Mouse (Mus musculus): ENCODE data around the gene Irak1. TPM values are rescaled to one million over a fixed set of nuclear protein-coding genes. Genes with fewer than 3 reads are reported as not detected.

The Irak1 gene
- polyA plus RNA-seq (2015; fragmentation: Nextera tagmentation; extraction: Ambion mirVana): 38.9 and 39.4 TPM in 2 replicates

GRCm38 (mm10) chrX:74023188-74024049 lies at the start of gene Irak1:
Gene Irak1 (minus strand): TSS chrX:74023918.
- peak within 1 kb of the TSS; percentile 75 for H3K27ac ChIP-seq
- no peaks in the 10 kb centered on the region for H3K27me3 ChIP-seq
- H3K36me3 ChIP-seq (ENCODE audit: poor library complexity, severe bottlenecking): peaks cover 13% of the 10 kb centered on the region; the same call in 1 of the 2 replicates
- WGBS: 19% methylated on average over 71 of the region's 72 CpGs
- H3K4me3 ChIP-seq: peak within 1 kb of the TSS; percentile 54
- peak within 1 kb of the TSS; percentile 63 for H3K4me2 ChIP-seq
- peaks cover 9% of the 10 kb centered on the region for H3K4me1 ChIP-seq
- H3K9me3 ChIP-seq (replicated peaks): no peaks in the 10 kb centered on the region
- peak; percentile 89 for ATAC-seq
- peak within 1 kb of the TSS; percentile 86 for H3K9ac ChIP-seq

- no peaks in the 10 kb centered on the region for H3K4me1 ChIP-seq
- H3K27ac ChIP-seq: no peak overlapping the region
- no peaks in the 10 kb centered on the region for H3K27me3 ChIP-seq
- no peak for ATAC-seq
- no peaks in the 10 kb centered on the region; the same call in 1 of the 2 replicates for H3K36me3 ChIP-seq (ENCODE audit: poor library complexity, severe bottlenecking)
- no peak overlapping the region for H3K9ac ChIP-seq
- H3K4me3 ChIP-seq: no peak overlapping the region
- H3K9me3 ChIP-seq (replicated peaks): no peaks in the 10 kb centered on the region
- no peak overlapping the region for H3K4me2 ChIP-seq
These were observed 47.1 kb upstream of the Irak1 start for GRCm38 (mm10) chrX:74070794-74071193.

GRCm38 (mm10) chrX:74067891-74068290 lies 44.2 kb upstream of the Irak1 start:
- H3K4me3 ChIP-seq: no peak overlapping the region
- H3K27me3 ChIP-seq: no peaks in the 10 kb centered on the region
- 79% methylated on average over 9 of the region's 9 CpGs for WGBS
- no peaks in the 10 kb centered on the region; the same call in 1 of the 2 replicates for H3K36me3 ChIP-seq (ENCODE audit: poor library complexity, severe bottlenecking)
- no peak overlapping the region for H3K4me2 ChIP-seq
- H3K27ac ChIP-seq: no peak overlapping the region
- H3K9ac ChIP-seq: no peak overlapping the region
- no peak for ATAC-seq
- no peaks in the 10 kb centered on the region for H3K4me1 ChIP-seq
- H3K9me3 ChIP-seq (replicated peaks): no peaks in the 10 kb centered on the region

GRCm38 (mm10) chrX:74045107-74045506 lies 21.4 kb upstream of the Irak1 start:
- 82% methylated on average over 1 of the region's 1 CpGs for WGBS
- H3K9ac ChIP-seq: no peak overlapping the region

GRCm38 (mm10) chrX:74037702-74038375 lies 14.1 kb upstream of the Irak1 start:
- Histone ChIP-seq H3K27ac (no peak overlapping the region), H3K4me3 (no peak overlapping the region), H3K9ac (no peak overlapping the region), H3K4me1 (no peaks in the 10 kb centered on the region), H3K9me3 (replicated peaks) (no peaks in the 10 kb centered on the region), H3K4me2 (no peak overlapping the region), H3K36me3 (ENCODE audit: poor library complexity, severe bottlenecking) (peaks cover 37% of the 10 kb centered on the region), H3K27me3 (no peaks in the 10 kb centered on the region)
- no peak for ATAC-seq
- 83% methylated on average over 5 of the region's 5 CpGs for WGBS

More at GRCm38 (mm10) chrX:74045107-74045506, 21.4 kb upstream of the Irak1 start:
- no peak for ATAC-seq
- Histone ChIP-seq H3K36me3 (ENCODE audit: poor library complexity, severe bottlenecking) (no peaks in the 10 kb centered on the region), H3K4me3 (no peak overlapping the region), H3K4me2 (no peak overlapping the region), H3K4me1 (no peaks in the 10 kb centered on the region), H3K9me3 (replicated peaks) (no peaks in the 10 kb centered on the region), H3K27me3 (no peaks in the 10 kb centered on the region), H3K27ac (no peak overlapping the region)

GRCm38 (mm10) chrX:74030000-74030399 lies 6.3 kb upstream of the Irak1 start:
- H3K9ac ChIP-seq: no peak overlapping the region
- no peaks in the 10 kb centered on the region for H3K27me3 ChIP-seq
- WGBS: 90% methylated on average over 1 of the region's 1 CpGs
- H3K4me1 ChIP-seq: no peaks in the 10 kb centered on the region
- H3K4me2 ChIP-seq: no peak overlapping the region
- no peaks in the 10 kb centered on the region for H3K9me3 ChIP-seq (replicated peaks)
- H3K27ac ChIP-seq: no peak overlapping the region
- peaks cover 14% of the 10 kb centered on the region for H3K36me3 ChIP-seq (ENCODE audit: poor library complexity, severe bottlenecking)
- H3K4me3 ChIP-seq: no peak overlapping the region
- no peak for ATAC-seq

GRCm38 (mm10) chrX:74022795-74023187 lies 927 bp downstream of the Irak1 start:
- H3K4me3 ChIP-seq: peak overlapping the region; percentile 54
- no peak for ATAC-seq
- peaks cover 9% of the 10 kb centered on the region for H3K4me1 ChIP-seq
- H3K9ac ChIP-seq: peak overlapping the region; percentile 86
- no peaks in the 10 kb centered on the region for H3K9me3 ChIP-seq (replicated peaks)
- no peaks in the 10 kb centered on the region for H3K27me3 ChIP-seq
- peaks cover 20% of the 10 kb centered on the region; the same call in 1 of the 2 replicates for H3K36me3 ChIP-seq (ENCODE audit: poor library complexity, severe bottlenecking)
- no peak overlapping the region; the same call in 1 of the 2 replicates for H3K27ac ChIP-seq
- 21% methylated on average over 6 of the region's 6 CpGs for WGBS
- H3K4me2 ChIP-seq: peak overlapping the region; percentile 63

GRCm38 (mm10) chrX:74014597-74014996 lies 9.1 kb downstream of the Irak1 start:
- Histone ChIP-seq H3K9me3 (replicated peaks) (no peaks in the 10 kb centered on the region), H3K27ac (no peak overlapping the region), H3K36me3 (ENCODE audit: poor library complexity, severe bottlenecking) (peaks cover 23% of the 10 kb centered on the region), H3K4me2 (no peak overlapping the region), H3K27me3 (no peaks in the 10 kb centered on the region), H3K9ac (no peak overlapping the region), H3K4me1 (no peaks in the 10 kb centered on the region), H3K4me3 (no peak overlapping the region)
- WGBS: 92% methylated on average over 1 of the region's 1 CpGs
- no peak for ATAC-seq

GRCm38 (mm10) chrX:74008063-74008462 lies 15.7 kb downstream of the Irak1 start:
- H3K27me3 ChIP-seq: no peaks in the 10 kb centered on the region
- H3K4me2 ChIP-seq: no peak overlapping the region
- ATAC-seq: no peak
- H3K4me3 ChIP-seq: no peak overlapping the region
- no peaks in the 10 kb centered on the region for H3K9me3 ChIP-seq (replicated peaks)
- H3K4me1 ChIP-seq: no peaks in the 10 kb centered on the region
- H3K9ac ChIP-seq: no peak overlapping the region
- 24% methylated on average over 8 of the region's 8 CpGs for WGBS
- H3K27ac ChIP-seq: no peak overlapping the region
- H3K36me3 ChIP-seq (ENCODE audit: poor library complexity, severe bottlenecking): no peaks in the 10 kb centered on the region

- Histone ChIP-seq H3K9ac (no peak overlapping the region), H3K4me3 (no peak overlapping the region), H3K36me3 (ENCODE audit: poor library complexity, severe bottlenecking) (no peaks in the 10 kb centered on the region), H3K9me3 (replicated peaks) (no peaks in the 10 kb centered on the region), H3K27ac (no peak overlapping the region), H3K27me3 (no peaks in the 10 kb centered on the region), H3K4me2 (no peak overlapping the region), H3K4me1 (no peaks in the 10 kb centered on the region)
- 88% methylated on average over 21 of the region's 21 CpGs for WGBS
- ATAC-seq: no peak
These were observed 17.3 kb downstream of the Irak1 start for GRCm38 (mm10) chrX:74006401-74006800.

- Histone ChIP-seq H3K9ac (no peak overlapping the region), H3K27ac (no peak overlapping the region), H3K4me2 (no peak overlapping the region), H3K4me1 (0 out of 2 replicates have a peak, but pooled peaks cover 5% of the 10 kb centered on the region), H3K9me3 (replicated peaks) (no peaks in the 10 kb centered on the region), H3K4me3 (no peak overlapping the region), H3K36me3 (ENCODE audit: poor library complexity, severe bottlenecking) (no peaks in the 10 kb centered on the region), H3K27me3 (no peaks in the 10 kb centered on the region)
- no peak for ATAC-seq
- WGBS: 77% methylated on average over 2 of the region's 2 CpGs
These were observed 20.1 kb downstream of the Irak1 start for GRCm38 (mm10) chrX:74003644-74004043.

- 88% methylated on average over 3 of the region's 3 CpGs for WGBS
- H3K4me2 ChIP-seq: no peak overlapping the region
- H3K27me3 ChIP-seq: no peaks in the 10 kb centered on the region
- ATAC-seq: no peak
- no peaks in the 10 kb centered on the region for H3K36me3 ChIP-seq (ENCODE audit: poor library complexity, severe bottlenecking)
- H3K9me3 ChIP-seq (replicated peaks): no peaks in the 10 kb centered on the region
- H3K4me3 ChIP-seq: no peak overlapping the region
- H3K27ac ChIP-seq: no peak overlapping the region
- no peak overlapping the region for H3K9ac ChIP-seq
- 0 out of 2 replicates have a peak, but pooled peaks cover 5% of the 10 kb centered on the region for H3K4me1 ChIP-seq
These were observed 22.7 kb downstream of the Irak1 start for GRCm38 (mm10) chrX:74001024-74001423.

Data from forebrain, embryonic 13.5 days (tissue).